Mouse (Mus musculus): Measurements from ENCODE around the gene Mypn.

DNA sequence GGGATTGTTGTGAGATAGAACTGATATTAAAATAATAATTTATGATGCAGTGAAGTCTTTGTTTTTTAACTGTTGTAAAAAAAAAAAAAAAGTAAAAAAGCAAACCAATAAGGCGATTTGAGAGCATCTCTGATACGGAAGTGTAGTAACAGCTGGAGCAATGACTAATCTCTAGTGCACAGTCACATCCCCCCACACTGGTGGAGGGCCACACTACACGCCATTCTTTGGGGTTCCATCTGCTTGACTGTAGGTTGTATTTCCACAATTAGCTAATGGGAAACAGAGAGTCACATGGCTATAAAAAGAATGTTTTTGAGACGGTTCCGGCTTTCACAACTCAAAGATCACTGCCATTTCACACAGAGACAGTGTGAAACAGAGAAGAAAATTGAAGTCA lies 30.4 kb upstream of the Mypn start:
- TF ChIP-seq TAL1 (IDR thresholded peaks at IDR 0.05; ENCODE audit: low read length): no peak
- TF ChIP-seq GATA1 (IDR thresholded peaks at IDR 0.05; ENCODE audit: low read length): no peak

Data from erythroblast, embryonic 14.5 days (primary cell).